24 mouse cellular contexts compared by ENCODE assay signal in the genomic region with DNA sequence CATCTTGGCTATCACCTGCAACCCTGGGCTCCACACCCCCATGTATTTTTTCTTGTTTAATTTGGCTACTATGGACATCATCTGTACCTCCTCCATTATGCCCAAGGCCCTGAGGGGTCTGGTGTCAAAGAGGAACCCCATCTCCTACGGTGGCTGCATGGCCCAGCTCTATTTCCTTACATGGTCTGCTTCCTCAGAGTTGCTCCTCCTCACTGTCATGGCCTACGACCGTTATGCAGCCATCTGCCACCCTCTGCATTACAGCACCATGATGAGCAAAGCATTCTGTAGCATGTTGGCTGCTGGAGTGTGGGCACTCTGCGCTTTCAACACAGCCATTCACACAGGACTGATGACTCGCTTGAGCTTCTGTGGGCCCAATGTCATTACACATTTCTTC. TPM values are rescaled to one million over a fixed set of nuclear protein-coding genes. Genes with fewer than 3 reads are reported as not detected.
"Had no signal": no experiment of that assay in that cellular context is flagged by ENCODE, and none has a peak within 500 bp of the region (broad histone marks: within the 10 kb centered on the region; RNA-seq: fewer than 3 reads in every experiment).

No protein-coding gene starts in this region.

- ATAC-seq: liver, postnatal 0 days; lung, postnatal 0 days; midbrain, embryonic 16.5 days had no signal

- H3K4me3 ChIP-seq: liver, embryonic 15.5 days; lung, embryonic 15.5 days; midbrain, embryonic 10.5 days; midbrain, embryonic 12.5 days; myocyte; neural tube, embryonic 13.5 days; neural tube, embryonic 15.5 days; stomach, embryonic 15.5 days had no signal

- DNase-seq: liver, postnatal 0 days; lung, adult 2 months; lung, postnatal 14 days; lung, postnatal 36 days; midbrain, embryonic 14.5 days; retina, postnatal 1 day; right cerebral cortex, adult 18-20 months; right cerebral cortex, postnatal 25 days; thymus, adult 2 months; thymus, postnatal 25 days; thymus, postnatal 4 days had no signal

- H3K27ac ChIP-seq: liver, embryonic 15.5 days; lung, embryonic 15.5 days; macrophage; midbrain, embryonic 10.5 days; midbrain, embryonic 12.5 days; neural tube, embryonic 13.5 days; neural tube, embryonic 15.5 days; stomach, embryonic 15.5 days; stomach, postnatal 0 days had no signal

RNA-seq across cellular contexts. Expression of gene Olfr211, which starts 4.9 kb away (rescaled TPM):
- total RNA-seq: megakaryocyte-erythroid progenitor cell, adult 5-6 weeks had no signal

RNA-seq across cellular contexts. Expression of gene Olfr212, which starts 12.6 kb away (rescaled TPM):
- total RNA-seq: megakaryocyte-erythroid progenitor cell, adult 5-6 weeks had no signal

RNA-seq across cellular contexts. Expression of gene Olfr213, which starts 44.5 kb away (rescaled TPM):
- total RNA-seq: megakaryocyte-erythroid progenitor cell, adult 5-6 weeks had no signal
